ENCODE assay signal across 33 mouse cellular contexts in the genomic region with DNA sequence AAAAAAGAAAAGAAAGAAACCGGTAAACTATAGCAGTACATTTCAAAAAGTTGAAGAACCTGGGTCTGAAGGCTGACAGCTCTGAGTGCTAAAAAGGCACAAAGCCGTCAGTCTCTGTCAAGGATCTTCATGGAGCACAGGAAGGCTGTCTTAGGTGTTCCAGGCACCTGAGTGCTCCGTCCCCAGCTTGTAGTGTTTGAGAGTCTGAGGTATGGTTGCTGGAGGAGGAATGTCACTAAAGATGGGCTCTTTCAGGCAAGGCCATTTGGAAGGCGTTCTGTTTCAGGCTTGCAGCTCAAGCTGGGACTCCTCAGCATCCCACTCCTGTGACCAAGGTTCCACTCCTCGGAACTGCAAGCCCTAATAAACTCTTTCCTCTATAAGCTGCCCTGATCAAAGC. TPM values are rescaled to one million over a fixed set of nuclear protein-coding genes. Genes with fewer than 3 reads are reported as not detected.
"Had no signal": no experiment of that assay in that cellular context is flagged by ENCODE, and none has a peak within 500 bp of the region (broad histone marks: within the 10 kb centered on the region; RNA-seq: fewer than 3 reads in every experiment).

No protein-coding gene starts in this region.

- H3K4me3 ChIP-seq: gastrocnemius, adult 2 months; heart, embryonic 12.5 days; hindbrain, embryonic 10.5 days; hindbrain, embryonic 12.5 days; intestine, embryonic 15.5 days; layer of hippocampus, adult 2 months; left cerebral cortex, adult 2 months; limb, embryonic 13.5 days had no signal

- ATAC-seq: forebrain, embryonic 16.5 days; hindbrain, embryonic 16.5 days; inflammation-experienced regulatory T-cells, adult 6 months; intestine, embryonic 15.5 days had no signal

- H3K27ac ChIP-seq: gastrocnemius, adult 2 months; hindbrain, embryonic 10.5 days; hindbrain, embryonic 12.5 days; hindbrain, embryonic 14.5 days; intestine, embryonic 15.5 days; layer of hippocampus, adult 2 months; left cerebral cortex, adult 2 months; limb, embryonic 13.5 days had no signal

- H3K27me3 ChIP-seq: heart, embryonic 12.5 days; hindbrain, embryonic 12.5 days; intestine, embryonic 15.5 days; limb, embryonic 13.5 days had no signal

- DNase-seq: gastrocnemius, adult 2 months; gastrocnemius, postnatal 10 days; gastrocnemius, postnatal 25 days; heart, postnatal 10 days; heart, postnatal 4 days; kidney, adult 18-20 months; kidney, adult 8-10 months; kidney, postnatal 10 days; kidney, postnatal 25 days; kidney, postnatal 4 days; liver had no signal

- H3K4me2 ChIP-seq: heart, embryonic 12.5 days; hindbrain, embryonic 12.5 days; hindbrain, embryonic 14.5 days; intestine, embryonic 15.5 days; limb, embryonic 13.5 days; liver, embryonic 11.5 days had no signal

- H3K4me1 ChIP-seq: heart, embryonic 12.5 days; hindbrain, embryonic 10.5 days; hindbrain, embryonic 12.5 days; intestine, embryonic 15.5 days; limb, embryonic 13.5 days had no signal

- H3K9ac ChIP-seq: heart, embryonic 12.5 days; hindbrain, embryonic 12.5 days; hindbrain, embryonic 14.5 days; intestine, embryonic 15.5 days; limb, embryonic 13.5 days had no signal

- H3K9me3 ChIP-seq: heart, embryonic 12.5 days; hindbrain, embryonic 10.5 days; hindbrain, embryonic 12.5 days; intestine, embryonic 15.5 days; limb, embryonic 13.5 days had no signal

RNA-seq across cellular contexts. Expression of a gene that starts 58.5 kb away (rescaled TPM):
- total RNA-seq: gastrocnemius, adult 2 months; gastrocnemius, postnatal 10 days; granulocyte monocyte progenitor cell, adult 5-6 weeks; layer of hippocampus, postnatal 10 days; left cerebral cortex, postnatal 36 days had no signal
- polyA plus RNA-seq: forebrain, embryonic 16.5 days; frontal cortex, adult 2 months; heart, embryonic 12.5 days; heart, embryonic 14.5 days; heart, embryonic 16.5 days; hindbrain, embryonic 10.5 days; hindbrain, embryonic 12.5 days; hindbrain, embryonic 14.5 days; hindbrain, embryonic 16.5 days; inflammation-experienced regulatory T-cells, adult 6 months; intestine, postnatal 0 days; kidney, embryonic 14.5 days; kidney, embryonic 16.5 days; limb, embryonic 11.5 days; limb, embryonic 13.5 days; liver, embryonic 11.5 days had no signal
